Mouse (Mus musculus): ENCODE data around the gene Klf1.

- TF ChIP-seq CTCF (IDR thresholded peaks at IDR 0.05; ENCODE audit: extremely low read depth, insufficient read depth, low read length), result no peak
- TF ChIP-seq POLR2A (IDR thresholded peaks at IDR 0.05; ENCODE audit: extremely low read depth, insufficient read depth, low read length), result no peak
These were observed 5.8 kb upstream of the Klf1 start for GRCm38 (mm10) chr8:84895963-84896362.

Measured in cortical plate, adult 2 months (tissue).